Mouse (Mus musculus) gonadal fat pad, adult 2 months (tissue): ENCODE results near the gene Gdi2. TPM values are rescaled to one million over a fixed set of nuclear protein-coding genes. Genes with fewer than 3 reads are reported as not detected.
"Not testable (repeated sequence)": the region's sequence is repeated elsewhere in the genome, so short reads cannot be mapped to it uniquely, and the experiment has no call there.

Experiments used
- DNase-seq: peaks from one replicate; pipeline ENCODE4 v3.0.0-alpha.2; 2012; ENCODE audit warnings: low read depth
- polyA plus RNA-seq: library from polyadenylated mRNA; depleted of rRNA; stranded (reverse); fragments of >200 nt; gene quantifications from 2 replicates; pipeline ENCODE4 v1.2.3, GENCODE M21; 2012; rRNA removed

Gdi2 gene
- 196 and 205 TPM in 2 replicates for polyA plus RNA-seq

DNA sequence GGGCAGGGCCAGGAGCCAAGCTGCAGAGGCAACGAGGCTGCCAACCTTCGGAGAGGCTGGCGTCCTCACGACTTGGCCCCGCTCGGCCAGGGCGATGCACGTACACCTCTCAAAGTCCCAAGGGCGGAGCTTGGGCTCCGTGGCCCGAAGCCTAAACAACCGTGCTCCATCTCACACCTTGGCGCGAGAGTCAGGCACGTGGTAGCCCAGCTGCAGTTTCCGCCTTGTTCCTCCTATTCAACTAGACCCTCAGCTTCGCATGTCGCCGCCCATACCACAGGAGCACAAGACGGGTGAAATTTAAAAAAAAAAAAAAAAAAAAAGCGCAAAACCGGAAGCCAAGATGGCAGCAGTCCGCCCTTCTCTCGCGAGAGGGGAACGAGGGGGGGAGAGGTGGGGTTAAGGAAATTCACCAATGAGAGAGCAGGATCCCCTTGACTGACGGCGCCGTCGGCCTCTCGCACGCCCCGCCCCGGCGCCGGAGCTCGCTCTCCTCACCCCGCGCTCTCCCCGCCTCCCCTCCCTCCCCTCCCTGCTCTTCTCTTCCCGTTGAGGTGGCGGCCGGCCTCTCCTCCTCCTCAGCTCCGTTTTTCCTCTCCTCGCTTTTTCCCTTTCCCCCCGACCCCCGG, at the start of gene Gdi2:
TSS of gene Gdi2 (plus strand) at position 470 of the 629 bp plus-strand sequence.
- DNase-seq = peak; percentile 68

DNA sequence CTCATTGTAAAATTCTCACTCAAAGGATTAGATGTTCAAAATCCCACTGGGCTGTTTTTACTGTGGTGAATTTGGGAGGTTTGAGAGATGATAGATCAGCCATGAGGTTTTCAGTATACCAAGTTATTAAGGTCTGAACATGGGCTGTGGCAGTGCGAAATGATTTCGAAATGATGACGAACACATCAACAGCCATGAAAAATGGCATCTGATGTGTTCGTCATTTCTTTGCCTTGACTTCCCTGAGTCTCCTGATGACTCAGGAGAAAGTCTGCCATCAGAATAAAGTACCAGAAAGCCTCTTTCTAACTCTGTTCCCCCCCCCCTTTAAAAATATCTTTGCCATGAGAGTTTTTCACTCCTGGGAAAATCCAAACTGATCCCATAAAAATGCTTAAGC, 42.3 kb upstream of the Gdi2 start:
- DNase-seq = no peak

DNA sequence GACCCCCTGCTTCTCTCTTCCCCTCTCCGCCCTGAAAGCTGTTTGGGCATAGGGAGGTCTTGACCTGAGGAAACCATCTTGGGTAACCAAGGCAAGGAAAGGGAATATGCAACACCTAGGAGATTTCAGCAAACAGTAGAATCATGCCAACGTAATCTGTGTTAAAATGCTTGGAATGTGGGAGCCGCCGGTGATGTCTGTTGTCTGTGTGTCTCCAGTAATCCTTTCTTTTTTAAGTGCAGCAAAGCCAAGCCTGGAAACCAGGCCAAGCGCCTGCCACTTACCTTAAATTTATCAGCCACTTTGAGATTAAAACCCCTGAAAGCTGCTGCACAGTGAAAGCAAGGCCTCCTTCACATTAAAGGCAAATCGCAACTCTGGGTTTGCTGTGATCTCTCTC, 36.8 kb upstream of the Gdi2 start:
- not testable (repeated sequence) for DNase-seq

DNA sequence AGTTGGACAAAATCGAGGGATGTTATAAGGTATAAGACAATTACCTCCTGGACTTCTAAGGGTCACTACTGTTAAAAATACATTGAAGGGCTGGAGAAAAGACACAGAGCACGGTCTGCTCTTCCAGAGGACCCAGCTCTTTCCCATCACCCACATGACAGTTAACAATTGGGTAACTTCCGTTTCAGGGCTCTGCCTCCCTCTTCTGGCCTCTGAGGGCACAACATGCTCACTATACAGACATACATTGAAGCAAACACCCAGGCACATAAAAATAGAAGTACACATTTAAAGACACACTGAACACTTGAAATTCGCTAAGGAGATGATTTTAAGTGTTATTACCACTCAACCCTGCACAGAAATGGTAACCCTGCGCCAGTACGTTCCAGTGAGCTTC, 22.5 kb upstream of the Gdi2 start:
- DNase-seq = not testable (repeated sequence)

DNA sequence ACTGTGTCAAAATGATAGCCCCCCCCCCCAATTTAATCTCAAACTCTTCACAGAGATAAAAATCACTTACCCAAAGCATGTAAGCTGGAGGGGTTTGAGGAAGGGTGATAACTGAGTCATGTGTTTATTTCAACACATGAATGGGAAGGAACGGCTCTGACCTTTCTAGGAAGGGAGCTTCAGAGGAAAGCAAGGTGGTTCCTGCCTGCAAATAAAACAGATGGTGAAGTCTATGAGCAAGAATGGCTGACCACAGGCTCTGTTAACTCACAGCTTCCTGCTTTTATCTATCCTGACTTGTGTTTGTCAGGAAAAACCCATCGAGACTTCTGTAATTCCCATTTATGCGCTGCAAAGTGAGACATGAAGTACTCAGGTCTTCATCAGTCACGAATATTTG, 18.5 kb upstream of the Gdi2 start:
- DNase-seq = not testable (repeated sequence)

DNA sequence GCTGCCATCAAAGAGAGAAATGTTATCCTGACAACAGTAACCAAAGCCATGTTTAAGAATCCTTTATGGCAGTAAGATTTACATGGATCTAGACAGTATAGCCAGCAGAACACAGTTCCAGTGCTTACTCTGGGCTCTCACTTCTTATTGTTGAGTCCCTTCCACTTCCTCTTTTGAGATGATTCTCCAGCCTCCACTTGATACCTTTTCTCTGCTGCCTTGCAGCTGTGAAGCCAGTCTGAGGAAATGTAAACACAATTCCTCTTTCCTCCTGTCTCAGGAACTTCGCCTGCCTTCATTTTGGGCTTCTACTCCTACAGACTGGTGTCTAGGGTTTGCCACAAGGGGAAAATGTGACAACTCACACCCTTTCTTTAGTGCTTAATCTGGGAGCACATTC, 17.9 kb upstream of the Gdi2 start:
- not testable (repeated sequence) for DNase-seq

DNA sequence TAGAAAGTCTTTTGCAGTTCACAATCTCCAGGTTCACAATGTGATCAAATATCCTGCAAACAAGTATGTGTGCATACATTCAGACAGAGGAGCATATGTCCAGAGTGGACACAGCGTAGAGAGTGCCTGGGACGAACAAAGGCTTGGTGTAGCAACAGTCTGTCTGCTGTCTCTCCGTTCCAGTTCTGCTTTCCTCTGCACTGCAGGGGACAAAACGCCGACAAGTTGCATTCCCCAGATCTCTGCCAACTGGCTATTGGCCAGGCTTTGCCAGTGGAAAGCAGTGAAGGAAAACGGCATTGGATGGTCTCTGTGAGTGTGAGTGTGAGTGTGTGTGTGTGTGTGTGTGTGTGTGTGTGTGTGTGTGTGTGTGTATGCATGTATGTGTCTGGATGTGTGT, 14.4 kb upstream of the Gdi2 start:
- no peak for DNase-seq

DNA sequence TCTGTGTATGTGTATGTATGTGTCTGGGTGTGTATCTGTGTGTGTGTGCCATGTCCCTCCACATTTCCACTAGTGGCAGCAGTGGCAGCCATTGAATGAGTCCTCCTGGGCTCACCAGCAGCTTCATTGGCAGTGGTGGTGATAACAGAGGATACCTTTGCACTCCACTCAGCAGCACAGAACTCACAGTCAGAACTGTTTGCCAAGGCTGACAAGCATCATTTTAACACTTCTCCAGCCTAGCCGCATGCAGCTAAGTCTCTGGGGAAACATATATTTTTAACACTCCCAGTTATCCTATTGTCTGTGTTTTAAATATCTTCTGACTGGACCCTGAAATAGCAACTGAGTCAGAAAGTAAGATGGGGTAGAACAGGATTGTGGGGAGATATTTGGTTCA, 13.9 kb upstream of the Gdi2 start:
- no peak for DNase-seq

DNA sequence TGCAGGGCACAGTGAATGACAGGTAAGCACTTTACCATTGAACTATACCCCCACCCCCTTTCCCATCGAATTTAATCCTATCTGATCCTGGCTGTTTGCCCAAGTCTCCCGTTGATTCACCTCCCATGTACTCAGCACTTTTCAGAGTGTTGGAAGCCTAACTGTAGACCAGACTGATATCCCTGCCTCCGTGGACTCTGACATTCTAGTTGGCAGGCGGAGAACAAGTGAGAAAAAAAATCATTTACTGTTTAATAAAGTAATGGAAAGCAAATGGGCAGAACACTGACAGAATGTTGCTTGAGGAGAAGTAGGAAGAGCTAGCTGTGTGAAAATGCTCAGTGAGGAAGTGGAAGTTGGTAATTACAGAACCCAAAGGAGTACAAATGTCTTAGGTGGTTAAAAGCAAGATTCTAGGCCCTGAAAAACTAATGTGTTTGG, 12.2 kb upstream of the Gdi2 start:
- no peak for DNase-seq

DNA sequence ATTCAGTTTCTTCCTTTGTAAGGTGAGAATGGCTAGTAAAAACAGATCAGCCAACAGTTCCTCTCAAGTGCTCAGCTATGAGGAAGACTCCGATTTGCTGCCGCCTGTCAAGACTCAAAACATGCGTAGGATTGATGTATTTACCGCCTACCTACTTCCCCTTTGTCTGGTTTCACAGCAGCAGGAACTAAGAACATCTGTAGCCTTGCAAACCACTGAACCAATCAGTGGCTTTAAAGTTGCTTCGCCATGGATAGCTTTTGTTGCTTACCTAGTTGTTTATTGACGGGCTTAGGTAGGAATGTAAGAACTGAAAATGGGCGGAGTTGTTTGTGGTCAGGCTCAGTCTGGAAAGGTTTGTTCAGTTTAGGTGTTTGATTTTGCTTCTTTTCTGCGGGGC, 11.5 kb upstream of the Gdi2 start:
- DNase-seq = no peak

DNA sequence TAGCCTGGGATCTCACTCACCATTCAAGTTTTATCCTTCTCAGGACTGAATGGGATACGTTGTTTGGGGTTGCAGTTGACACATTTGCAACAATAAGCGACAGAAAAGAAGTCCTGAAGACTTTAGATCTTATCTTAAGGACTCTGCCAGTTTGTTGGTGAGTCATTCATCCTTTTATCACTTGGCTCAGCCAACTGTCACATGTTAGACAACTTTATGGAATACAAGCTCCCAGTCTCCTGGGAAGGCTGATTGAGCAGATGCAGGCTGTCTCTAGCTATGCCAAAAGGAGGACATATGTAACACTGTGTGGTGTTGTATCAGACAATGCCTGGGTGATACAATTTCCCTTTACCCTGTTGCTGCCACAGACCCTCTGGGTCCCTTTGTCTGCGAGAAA, 7.4 kb upstream of the Gdi2 start:
- DNase-seq = no peak

DNA sequence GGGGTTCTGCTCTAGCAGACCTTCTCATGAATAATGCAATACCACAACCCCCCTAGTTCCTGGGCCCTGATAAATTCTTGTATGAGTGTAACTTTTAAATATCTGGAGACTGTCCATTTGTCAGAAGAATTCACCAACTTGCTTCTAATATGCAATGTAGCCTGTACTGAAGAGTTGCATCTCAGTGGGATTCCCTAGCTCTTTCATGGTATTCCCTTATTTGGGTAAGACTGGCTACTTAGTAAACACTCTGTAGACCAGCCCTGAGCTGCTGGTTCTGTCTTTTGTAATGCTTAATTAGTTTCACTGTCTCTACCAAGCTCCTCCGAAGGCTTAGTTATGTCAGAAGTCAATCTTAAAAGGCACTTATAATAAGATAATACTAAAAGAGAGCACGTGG, 6.7 kb upstream of the Gdi2 start:
- not testable (repeated sequence) for DNase-seq

DNA sequence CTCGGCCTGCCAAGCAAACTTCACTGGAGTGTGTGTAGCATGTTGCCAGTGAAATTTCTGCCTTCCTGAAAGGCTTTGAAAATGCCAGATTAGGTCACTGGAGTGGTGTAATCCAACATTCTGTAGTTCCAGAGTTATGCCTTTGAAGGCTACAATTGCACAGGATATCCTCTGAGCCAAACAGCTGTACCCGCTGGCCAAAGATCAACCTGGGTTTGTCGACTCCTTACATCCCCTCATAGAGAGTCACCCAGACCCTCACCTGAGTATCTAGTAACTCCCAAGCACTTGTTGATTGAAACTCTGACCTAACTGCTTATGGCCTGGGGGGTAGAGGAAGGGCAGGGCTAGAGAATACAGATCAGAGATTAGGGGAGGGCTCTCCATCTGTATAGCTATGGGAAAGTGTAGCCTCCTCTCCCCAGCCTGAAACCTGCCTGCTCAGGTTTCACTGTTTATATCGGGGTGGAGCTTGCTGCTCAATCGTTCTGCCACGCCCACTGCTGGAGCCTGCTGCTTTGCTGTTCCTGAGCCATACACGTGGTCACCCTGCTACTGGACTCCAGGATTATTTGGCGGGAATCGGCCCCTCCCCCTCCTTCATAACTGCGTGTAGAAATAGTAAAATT, 6.1 kb upstream of the Gdi2 start:
- DNase-seq = no peak

DNA sequence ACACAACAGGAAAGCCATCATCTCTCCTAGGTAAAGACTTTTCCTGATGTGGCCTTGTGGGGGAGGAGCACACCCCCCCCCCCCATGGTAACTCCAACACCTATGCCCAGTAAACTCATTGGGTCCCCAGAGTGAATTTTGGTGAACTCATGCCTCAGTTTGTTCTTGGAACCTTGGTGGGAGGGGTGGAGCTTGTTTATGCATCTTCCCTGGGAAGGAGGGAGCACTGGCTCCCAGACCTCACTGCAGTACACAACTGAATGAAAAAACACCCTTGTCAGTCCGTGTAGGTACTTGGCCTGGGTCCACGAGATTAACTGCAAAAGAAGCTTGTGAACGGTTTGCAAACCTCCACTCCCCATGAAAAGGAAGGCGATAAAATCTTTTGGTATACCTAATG, 5.4 kb upstream of the Gdi2 start:
- DNase-seq = no peak

DNA sequence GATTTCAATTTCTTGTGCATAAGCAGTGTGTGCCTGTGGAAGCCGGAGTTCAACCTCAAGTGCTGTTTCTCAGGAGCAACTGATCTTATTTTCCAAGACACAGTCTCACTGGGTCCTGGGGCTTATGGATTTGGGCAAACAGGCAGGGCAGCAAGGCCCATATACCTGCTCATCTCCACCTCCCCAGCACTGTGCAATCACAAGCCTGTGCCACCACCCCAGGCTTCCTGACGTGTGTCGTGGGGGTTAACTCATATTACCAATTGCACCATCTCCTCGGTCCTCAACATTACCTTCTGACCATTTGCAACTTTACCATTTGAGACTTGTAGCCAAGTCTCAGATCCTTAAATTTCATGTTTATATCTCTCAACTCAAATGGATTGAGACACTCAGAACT, 3.7 kb upstream of the Gdi2 start:
- no peak for DNase-seq

DNA sequence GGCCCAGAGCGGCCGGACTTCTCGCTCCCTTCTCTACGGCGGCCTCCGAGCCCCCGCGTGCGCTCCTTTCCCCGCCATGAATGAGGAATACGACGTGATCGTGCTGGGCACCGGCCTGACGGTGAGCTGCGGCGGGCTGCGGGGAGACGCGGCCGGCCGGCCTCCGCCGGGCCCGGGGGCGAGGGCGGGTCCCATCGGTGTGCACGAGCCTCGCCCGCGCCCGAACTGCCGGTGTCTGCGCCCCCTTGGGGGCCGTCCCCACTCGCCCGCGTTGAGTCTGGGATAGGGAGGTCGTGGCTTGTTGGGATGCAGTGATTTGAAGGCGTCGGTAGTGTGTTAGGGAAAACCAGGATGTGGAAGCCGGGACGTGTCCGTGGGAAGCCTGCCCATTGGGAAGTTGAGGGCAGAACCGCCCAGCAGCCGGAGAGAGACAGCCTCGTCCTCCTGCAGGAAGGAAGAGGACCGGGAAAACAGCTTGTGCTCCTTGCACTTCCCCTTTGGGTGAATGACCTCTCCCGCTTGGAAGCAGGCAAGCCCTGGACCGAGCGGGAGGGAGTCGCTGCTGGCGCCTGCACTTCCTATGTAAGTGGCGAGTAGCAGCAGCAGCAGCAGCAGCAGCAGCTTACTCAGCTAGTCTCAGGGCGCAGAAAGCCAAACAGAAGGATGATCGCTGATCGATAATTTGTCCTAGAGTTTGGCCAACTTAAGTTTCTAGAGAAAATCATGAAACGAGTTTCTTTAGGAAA, 533 bp downstream of the Gdi2 start:
- no peak for DNase-seq

DNA sequence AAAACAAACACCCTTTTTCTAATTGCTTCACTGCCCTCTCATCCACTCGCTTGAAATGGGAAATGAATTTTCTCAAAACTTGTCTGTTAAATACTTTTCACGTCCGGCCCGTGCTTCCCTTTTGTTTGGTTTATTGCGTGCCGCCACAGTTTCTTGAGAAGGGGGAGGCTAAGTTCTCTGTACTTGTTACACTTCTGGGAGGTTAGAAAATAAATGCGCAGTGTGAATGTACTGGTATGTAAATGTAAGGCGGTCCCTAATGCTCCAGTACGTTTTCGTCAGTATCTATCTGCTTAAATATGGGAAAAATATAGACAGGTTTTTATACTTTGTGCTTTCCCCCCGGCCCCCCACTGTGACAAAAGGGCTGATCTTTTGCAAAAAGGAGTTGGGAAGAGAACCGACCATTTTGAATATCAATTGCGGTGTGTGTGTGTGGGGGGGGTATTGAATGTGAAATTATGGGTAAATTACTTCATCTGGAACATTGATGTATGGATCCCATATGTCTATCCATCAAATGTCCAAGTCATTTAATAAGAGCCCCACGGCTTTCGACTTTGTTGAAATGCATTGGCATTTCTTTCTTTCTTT, 1.2 kb downstream of the Gdi2 start:
- no peak for DNase-seq

DNA sequence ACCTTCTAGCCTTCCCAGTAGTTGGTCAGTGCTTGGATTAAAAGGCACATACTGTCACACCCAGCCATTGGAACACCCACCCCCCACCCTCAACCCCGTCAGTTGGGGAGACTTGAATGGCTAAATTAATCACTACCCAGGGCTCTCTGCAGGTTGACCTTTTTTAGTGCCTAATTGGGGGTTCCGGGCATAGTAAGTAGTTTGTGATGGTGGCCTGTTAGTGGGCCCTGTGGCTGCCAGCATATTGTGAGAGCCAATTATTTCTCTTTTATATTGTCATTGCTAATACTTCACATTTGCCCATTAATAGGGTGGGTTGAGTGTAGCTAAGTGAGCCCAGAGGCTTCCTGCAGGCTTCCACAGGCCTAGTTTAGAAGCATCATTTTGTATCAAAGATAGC, 2.3 kb downstream of the Gdi2 start:
- DNase-seq = no peak

DNA sequence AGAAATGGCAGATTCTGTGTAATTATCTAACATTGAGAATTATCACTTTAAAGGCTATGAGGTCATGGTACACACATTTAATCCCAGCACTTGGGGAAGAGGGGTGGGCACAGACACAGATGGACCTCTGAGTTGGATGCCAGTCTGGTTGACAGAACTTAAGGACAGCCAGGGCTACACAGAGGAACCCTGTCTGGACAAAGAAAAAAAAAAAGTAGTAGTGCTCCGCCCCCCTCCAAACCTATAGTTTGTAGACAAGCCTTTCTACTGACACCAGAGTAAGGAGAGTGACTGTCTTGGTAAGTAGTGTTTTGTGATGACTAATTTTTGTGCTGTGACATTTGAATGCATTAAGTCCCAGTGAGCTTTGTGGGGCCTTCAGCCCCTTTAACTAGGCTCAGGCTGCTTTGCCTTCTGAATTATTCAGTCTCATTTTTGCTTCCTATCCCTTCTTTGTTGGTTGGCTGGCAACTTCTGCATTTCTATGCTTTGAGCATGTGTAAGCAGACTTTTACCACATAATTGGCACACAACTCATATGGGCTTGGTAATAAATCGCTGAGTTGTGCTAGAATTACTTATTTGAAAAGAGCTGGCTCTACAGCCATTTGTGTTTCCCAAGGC, 3.4 kb downstream of the Gdi2 start:
- DNase-seq = no peak

DNA sequence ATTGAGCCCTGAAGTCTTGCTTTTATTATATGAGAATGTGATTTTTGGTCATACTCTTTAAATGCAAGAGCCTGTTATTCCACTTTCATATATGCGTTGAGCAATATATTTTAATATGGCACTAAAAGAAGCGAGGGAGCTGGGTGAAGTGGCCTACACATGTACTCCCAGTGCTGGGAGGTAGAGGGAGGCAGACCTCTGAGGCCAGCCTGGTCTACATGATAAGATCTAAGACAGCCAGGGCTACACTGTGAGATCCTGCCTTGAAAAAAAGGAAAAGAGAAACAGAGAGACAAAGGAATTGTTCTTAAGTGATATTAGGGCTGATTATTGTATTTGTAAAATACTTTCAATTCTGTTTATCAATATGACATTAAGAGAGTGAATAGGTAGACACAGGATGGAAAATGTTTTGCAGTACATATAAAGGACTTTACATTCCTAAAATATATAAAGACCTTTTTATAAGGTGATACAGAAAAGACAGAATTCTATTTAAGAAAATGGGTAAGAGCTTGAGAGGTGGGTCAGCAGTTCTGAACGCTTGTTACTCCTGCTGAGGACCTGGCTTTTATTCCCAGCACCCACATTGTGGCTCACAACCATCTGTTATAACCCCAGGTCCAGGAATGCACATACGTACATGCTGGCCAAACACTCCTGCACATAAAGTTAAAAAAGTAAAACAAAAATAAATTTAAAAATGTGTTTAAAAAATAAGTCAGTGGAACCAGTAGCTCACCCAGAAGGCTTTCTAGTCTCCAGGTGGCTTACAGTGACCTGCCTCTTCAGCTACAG, 6.4 kb downstream of the Gdi2 start:
- DNase-seq = no peak

DNA sequence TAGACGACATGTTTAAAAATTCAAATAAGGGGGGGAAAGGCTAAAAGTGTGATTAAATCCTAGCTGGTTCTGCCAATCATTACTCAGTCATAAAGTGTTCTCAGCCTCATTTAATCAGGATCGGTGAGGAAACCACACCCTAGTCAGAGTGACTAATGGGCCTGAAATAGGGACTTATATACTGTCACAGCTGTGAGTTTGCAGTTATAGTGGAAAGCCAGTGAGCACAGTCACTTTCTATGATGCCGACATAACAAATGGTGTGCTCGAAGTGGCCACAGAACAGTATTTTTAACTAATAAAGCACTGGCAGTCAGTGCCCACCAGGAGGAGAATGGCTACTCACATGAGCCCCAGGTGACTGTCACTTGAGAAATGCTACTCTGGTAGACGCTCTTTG, 7.1 kb downstream of the Gdi2 start:
- DNase-seq = no peak
